Mouse (Mus musculus): Measurements from ENCODE around the gene Nanog.

The Nanog gene

DNA sequence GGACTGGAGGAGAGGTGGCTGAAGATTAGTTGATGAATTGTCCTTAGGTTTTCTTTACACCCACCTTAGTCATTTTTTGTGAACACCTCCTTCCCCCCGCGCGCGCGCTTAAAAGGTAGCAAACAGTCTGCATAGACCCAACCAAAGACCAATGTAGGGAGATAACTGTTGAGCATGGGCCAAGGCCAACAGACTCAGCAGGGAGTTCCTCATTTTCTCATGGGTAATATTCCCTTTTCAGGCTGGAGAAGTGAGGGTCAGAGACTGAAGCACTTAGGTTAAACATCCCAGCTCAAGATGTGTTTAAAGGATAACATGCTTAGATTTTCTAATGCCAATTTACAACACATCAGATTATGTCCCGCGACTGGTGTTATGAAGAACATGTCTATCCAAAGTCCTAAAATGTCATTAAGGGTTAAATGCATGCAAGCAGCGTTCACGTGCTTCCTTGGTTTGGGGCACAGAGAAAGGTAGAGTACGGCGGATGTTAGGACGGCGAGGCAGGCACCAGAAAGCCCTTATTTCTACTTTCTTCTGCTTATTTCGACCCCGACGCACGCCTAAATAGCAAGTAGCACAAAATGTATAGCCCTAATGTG, 56.7 kb downstream of the Nanog start:
- no peak for DNase-seq
